Mouse (Mus musculus): ENCODE measurements at regions not wholly inside any gene's neighbourhood (a gene's known extent, or its start where the extent isn't known, plus 50 kb on each side); places are given as distances from the start of the nearest gene placed in this dataset.

GRCm38 (mm10) chr16:75297416-75297815 lies 288.4 kb downstream of the Lipi start:
- no peak for DNase-seq (ENCODE audit: low spot score)

DNA sequence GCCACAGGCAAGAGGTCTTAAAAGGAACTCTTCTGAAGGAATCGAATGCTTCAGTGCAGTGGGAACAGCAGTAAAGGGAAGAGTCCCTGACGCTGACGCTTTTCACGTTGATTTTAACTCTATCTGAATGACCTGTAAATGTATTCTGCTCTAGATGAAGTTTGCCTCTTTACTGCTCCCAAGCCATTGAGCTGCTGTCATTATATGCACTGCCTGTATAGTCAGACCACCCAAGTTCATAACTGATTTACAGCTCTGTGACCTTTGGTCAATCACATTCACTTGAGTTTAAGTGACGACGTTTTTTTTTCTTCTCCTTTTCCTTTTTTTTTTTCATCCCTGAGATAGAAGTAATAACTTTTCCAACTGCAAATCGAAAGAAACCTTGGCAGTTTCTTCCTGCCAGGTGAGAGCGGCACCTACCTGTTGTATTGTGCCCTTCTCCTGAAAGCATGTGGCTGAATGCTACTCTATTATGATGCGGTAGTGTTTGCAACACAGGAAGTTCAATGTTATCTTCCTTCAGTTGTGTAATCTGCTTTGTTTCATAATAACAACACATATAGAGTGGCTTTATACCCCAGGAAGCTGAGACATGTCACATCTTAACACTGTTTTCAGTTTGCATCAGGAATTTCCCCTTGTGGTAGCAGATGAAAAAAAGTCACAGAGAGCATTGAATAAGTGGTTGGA lies 293.0 kb downstream of the Lipi start:
- DNase-seq (ENCODE audit: low spot score), result peak; percentile 2

- DNase-seq (ENCODE audit: low spot score), result peak; percentile 21
Observed at GRCm38 (mm10) chr16:75291194-75291593, 294.7 kb downstream of the Lipi start.

DNA sequence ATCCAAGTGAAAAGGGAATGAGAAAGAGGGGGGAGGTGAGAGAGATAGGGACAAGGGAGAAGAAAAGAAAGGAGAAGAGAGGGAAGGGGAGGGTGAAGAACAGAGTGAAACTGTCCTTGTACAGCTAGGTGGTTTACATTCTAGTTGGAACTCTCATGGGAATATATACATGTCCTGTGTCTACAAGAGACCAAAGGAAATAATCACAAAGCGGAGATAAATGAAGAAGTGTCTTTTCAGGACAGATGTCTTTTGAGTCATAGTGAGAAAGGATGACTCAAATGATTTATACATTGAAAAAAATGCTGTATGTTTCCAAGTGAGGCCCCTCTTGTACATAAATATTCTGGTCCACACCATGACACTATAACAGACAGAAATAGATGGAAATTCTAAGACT lies 298.7 kb downstream of the Lipi start:
- no peak for DNase-seq (ENCODE audit: low spot score)

GRCm38 (mm10) chr16:75285811-75286210 lies 300.1 kb downstream of the Lipi start:
- DNase-seq (ENCODE audit: low spot score), result no peak

GRCm38 (mm10) chr16:75263903-75264302 lies 322.0 kb downstream of the Lipi start:
- no peak for DNase-seq (ENCODE audit: low spot score)

GRCm38 (mm10) chr16:75254981-75255380 lies 330.9 kb downstream of the Lipi start:
- no peak for DNase-seq (ENCODE audit: low spot score)

DNA sequence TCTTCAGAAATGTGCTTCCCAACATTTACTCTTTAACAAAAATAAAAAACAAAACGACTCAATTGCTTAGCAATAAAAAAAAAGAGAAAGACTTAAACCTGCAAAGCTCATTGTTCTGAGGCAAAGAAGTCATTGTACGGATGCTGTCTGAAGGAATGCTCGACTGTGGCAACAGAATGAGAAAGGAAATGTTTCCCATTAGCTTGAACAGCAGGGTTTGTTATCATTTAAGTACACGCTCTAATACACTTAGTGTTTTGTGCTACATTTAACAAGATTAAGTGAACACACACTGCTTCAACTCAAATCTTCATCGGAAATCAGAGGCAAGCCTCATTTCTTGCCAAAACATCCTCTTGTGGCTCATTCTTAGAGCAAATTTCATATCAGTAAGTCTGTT lies 336.7 kb downstream of the Lipi start:
- DNase-seq (ENCODE audit: low spot score), result peak; percentile 15

DNA sequence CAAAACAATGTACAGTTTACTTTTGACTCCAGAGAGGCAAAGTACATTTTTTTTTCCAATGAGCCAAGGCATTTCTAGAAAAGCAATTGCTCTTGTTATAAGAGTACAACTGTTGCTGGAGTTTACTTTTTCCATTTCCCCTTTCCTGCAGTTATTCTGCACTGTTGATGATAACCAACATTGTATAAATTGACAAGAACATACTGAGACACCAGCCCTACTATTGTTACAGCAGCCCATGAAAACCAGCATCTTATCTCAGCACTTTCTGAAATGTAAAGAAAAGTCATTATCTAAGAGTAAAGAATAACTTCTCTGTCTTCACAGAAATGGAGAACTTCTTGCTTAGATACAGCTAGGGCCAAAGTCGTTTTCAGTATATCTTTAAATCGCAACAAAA lies 345.5 kb downstream of the Lipi start:
- no peak for DNase-seq (ENCODE audit: low spot score)

- DNase-seq (ENCODE audit: low spot score), result no peak
Observed at GRCm38 (mm10) chr16:75232133-75232532, 353.7 kb downstream of the Lipi start.

DNA sequence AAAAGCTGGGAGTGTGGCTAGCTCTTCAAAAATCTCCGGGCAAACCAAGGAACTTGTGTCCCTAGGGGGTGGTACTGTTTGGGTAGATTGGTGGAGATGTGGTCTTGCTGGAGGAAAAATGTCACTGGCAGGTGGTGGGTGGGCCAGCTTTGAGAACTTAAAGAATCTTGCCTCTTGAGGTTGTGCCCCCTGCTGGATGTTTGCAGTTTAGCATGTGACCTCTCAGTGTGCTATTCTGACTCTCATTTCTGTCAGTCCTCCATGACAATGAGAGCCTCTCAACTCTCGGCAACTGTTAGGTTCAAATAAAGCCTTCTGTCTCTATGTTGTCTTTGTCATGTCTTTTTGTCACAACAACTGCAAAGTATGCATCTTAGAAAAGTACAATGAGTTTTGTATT lies 392.5 kb downstream of the Lipi start:
- peak; percentile 28 for DNase-seq (ENCODE audit: low spot score)

GRCm38 (mm10) chr16:75190316-75190715 lies 395.5 kb downstream of the Lipi start:
- no peak for DNase-seq (ENCODE audit: low spot score)

GRCm38 (mm10) chr16:75166040-75166439 lies 419.8 kb downstream of the Lipi start:
- no peak for DNase-seq (ENCODE audit: low spot score)

DNA sequence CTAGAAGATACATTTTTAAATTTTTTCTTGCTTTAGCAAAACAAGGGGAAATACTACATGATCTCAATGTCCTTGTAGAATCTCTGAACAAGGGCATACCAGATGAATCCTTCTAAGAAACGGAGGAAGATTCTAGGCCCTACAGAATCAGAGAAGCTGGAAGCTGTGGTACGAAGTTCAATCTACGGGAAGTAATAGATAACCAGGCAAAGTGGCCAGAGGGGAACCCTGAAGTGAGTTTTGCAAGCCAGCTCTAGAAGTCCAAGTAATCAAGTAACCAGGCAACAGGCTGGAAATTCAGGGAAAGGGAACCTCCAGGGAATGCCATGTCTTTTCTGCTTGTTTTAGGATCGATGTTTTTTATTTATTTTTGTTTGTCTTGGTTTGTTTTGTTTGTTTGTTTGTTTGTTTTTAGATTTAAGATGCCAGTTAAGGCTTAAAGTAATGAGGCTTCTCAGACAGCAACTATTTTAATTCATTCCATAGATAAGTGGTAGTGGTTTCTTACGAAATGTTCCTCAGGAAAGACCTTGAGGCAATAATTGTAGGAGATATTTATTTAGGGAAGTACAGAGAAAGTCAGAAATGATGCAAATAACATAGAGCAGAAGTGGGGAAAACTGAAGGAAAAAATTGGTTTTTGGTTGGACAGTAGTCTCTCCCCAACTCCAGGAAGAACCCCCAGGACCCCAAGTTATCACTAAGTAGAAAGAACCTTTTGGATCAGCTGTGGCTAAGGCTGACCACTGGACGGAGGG lies 420.7 kb downstream of the Lipi start:
- DNase-seq (ENCODE audit: low spot score), result no peak

GRCm38 (mm10) chr16:75159740-75160139 lies 426.1 kb downstream of the Lipi start:
- no peak for DNase-seq (ENCODE audit: low spot score)

DNA sequence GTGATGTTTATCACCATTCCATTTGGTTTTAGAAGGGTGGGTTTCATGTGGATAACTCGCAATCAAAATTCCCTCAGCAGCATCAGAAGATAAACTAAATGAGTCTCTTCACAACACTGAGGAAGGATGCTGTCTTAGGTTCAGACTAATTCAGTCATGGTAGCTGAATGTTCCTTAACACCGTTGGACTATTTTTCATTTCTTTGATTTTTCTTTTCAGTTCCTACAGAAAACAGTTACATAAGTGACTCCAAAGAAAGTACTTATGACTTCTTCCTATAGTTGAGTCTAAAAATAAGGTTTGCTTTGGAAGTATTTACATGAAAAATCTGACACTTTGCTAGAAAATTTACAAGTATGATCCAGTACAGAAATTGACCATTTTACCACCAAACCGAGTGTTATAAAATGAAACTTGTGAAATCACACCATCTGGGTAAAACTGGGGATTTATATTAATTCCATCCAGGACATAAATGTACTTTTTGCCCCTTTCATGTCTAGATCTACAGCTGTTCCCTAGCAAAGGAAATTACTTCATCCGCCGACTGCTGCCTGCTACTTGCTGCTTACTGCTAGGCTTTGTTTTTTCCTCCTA lies 430.3 kb downstream of the Lipi start:
- no peak for DNase-seq (ENCODE audit: low spot score)
